Comparison of ENCODE assay signal across 19 mouse cellular contexts in genomic region chr5:29515888-29516287, GRCm38 (mm10). TPM values are rescaled to one million over a fixed set of nuclear protein-coding genes. Genes with fewer than 3 reads are reported as not detected.
DNase-seq lines count a peak whose midpoint lies in the region.
"Had no signal": no experiment of that assay in that cellular context is flagged by ENCODE, and none has a peak within 500 bp of the region (broad histone marks: within the 10 kb centered on the region; RNA-seq: fewer than 3 reads in every experiment).

No protein-coding gene starts in this region.

- DNase-seq in adrenal gland, adult 8-10 months, result peak; percentile 6
- DNase-seq in adrenal gland, adult 18-20 months (ENCODE audit: low spot score in 2 of 2), result no peak
- DNase-seq in left cerebral cortex, postnatal 4 days, result peak; percentile 57
- no peak for DNase-seq in left cerebral cortex, postnatal 14 days (ENCODE audit: low spot score in 2 of 2)
- DNase-seq in spleen, adult 12 weeks (ENCODE audit: low spot score), result peak; percentile 30
- DNase-seq in spleen, postnatal 14 days (ENCODE audit: low spot score in 2 of 2), result no peak
- no peak for DNase-seq in urinary bladder, adult 18-20 months (ENCODE audit: low spot score in 2 of 2)
- DNase-seq: cerebellum, adult 11-12 months; gastrocnemius, postnatal 14 days; heart, postnatal 36 days; kidney, adult 11 months; kidney, postnatal 14 days; layer of hippocampus, adult 9-11 months; lung, adult 18-20 months; lung, postnatal 4 days had no signal

- intact Hi-C loops in left cerebral cortex, postnatal 4 days (cut with DNase I), result no loop called here
- intact Hi-C loops in left cerebral cortex, postnatal 14 days (cut with DNase I), result no loop called here

RNA-seq across cellular contexts. Expression of gene Mnx1, which starts 37.6 kb away (rescaled TPM):
- not detected for total RNA-seq in adrenal gland, adult 8-10 months (2022)
- not detected for total RNA-seq in adrenal gland, adult 18-20 months (2021)
- not detected for total RNA-seq in left cerebral cortex, postnatal 4 days (2021)
- not detected for total RNA-seq in left cerebral cortex, postnatal 14 days (2021)
- total RNA-seq: gastrocnemius, postnatal 14 days; granulocyte monocyte progenitor cell, adult 5-6 weeks; heart, postnatal 36 days; left cerebral cortex, adult 18-20 months; left cerebral cortex, postnatal 25 days; MEL had no signal

RNA-seq across cellular contexts. Expression of gene Ube3c, which starts 53.2 kb away (rescaled TPM):
- total RNA-seq in adrenal gland, adult 8-10 months (2022), result 10 to 100 TPM; 52.5 to 67.8 (median 58.2) TPM
- total RNA-seq in adrenal gland, adult 18-20 months (2021), result 10 to 100 TPM; 42.6 to 58.2 TPM
- total RNA-seq in left cerebral cortex, postnatal 4 days (2021), result 10 to 100 TPM; 92.1 to 93.5 TPM
- total RNA-seq in left cerebral cortex, postnatal 14 days (2021), result 10 to 100 TPM; 77.2 to 82.0 TPM

Comparison
In these comparisons a context has a peak if more than half of its experiments do, and no peak if none do; other contexts are left out.
1. DNase-seq: peak in adrenal gland, adult 8-10 months (single experiment), left cerebral cortex, postnatal 4 days (single experiment) and spleen, adult 12 weeks (single experiment); none in adrenal gland, adult 18-20 months (0 of 2), left cerebral cortex, postnatal 14 days (0 of 2), spleen, postnatal 14 days (0 of 2) and urinary bladder, adult 18-20 months (0 of 2).